Mouse (Mus musculus): ENCODE measurements around the gene Uba1.
A peak's percentile ranks its signal among the peaks of the same experiment; 100 is the strongest.

Uba1 gene

GRCm38 (mm10) chrX:20658026-20658652 is at the start of gene Uba1:
TSS of gene Uba1 (plus strand) at chrX:20658326.
- peak; percentile 57 to 68 for DNase-seq (ENCODE audit: low spot score in 2 of 2)

- no peak for DNase-seq (ENCODE audit: low spot score in 2 of 2)
These were observed 49.6 kb upstream of the Uba1 start for GRCm38 (mm10) chrX:20608500-20608899.

- peak in 1 of 2 experiments; percentile 43 for DNase-seq (ENCODE audit: low spot score in 2 of 2)
These were observed 41.3 kb upstream of the Uba1 start for GRCm38 (mm10) chrX:20616861-20617175.

- DNase-seq (ENCODE audit: low spot score in 2 of 2) = peak; percentile 53 to 82
These were observed 40.8 kb upstream of the Uba1 start, which contains the start of the genes Rbm10 and Ndufb11 for GRCm38 (mm10) chrX:20617176-20617902. TSS of gene Rbm10 (plus strand) at chrX:20617503. TSS of gene Ndufb11 (minus strand) at chrX:20617619.

- DNase-seq (ENCODE audit: low spot score in 2 of 2) = peak in 1 of 2 experiments; percentile 9
These were observed 40.2 kb upstream of the Uba1 start for GRCm38 (mm10) chrX:20617903-20618399.

- DNase-seq (ENCODE audit: low spot score in 2 of 2) = no peak
These were observed 20.0 kb upstream of the Uba1 start for GRCm38 (mm10) chrX:20638141-20638540.

- DNase-seq (ENCODE audit: low spot score in 2 of 2) = no peak
These were observed 13.3 kb upstream of the Uba1 start for GRCm38 (mm10) chrX:20644780-20645179.

GRCm38 (mm10) chrX:20657593-20657992 is 533 bp upstream of the Uba1 start:
- DNase-seq (ENCODE audit: low spot score in 2 of 2) = no peak

- no peak for DNase-seq (ENCODE audit: low spot score in 2 of 2)
These were observed 823 bp downstream of the Uba1 start for GRCm38 (mm10) chrX:20658891-20659406.

- DNase-seq (ENCODE audit: low spot score in 2 of 2) = no peak
These were observed 4.2 kb downstream of the Uba1 start for GRCm38 (mm10) chrX:20662317-20662715.

- peak; percentile 70 to 87 for DNase-seq (ENCODE audit: low spot score in 2 of 2)
These were observed 4.8 kb downstream of the Uba1 start for GRCm38 (mm10) chrX:20662716-20663443.

- no peak for DNase-seq (ENCODE audit: low spot score in 2 of 2)
These were observed 5.3 kb downstream of the Uba1 start for GRCm38 (mm10) chrX:20663444-20663790.

GRCm38 (mm10) chrX:20687519-20688067 is 29.5 kb downstream of the Uba1 start, which contains the start of gene Cdk16:
TSS of gene Cdk16 (plus strand) at chrX:20687954.
- DNase-seq (ENCODE audit: low spot score in 2 of 2) = peak; percentile 73 to 86

GRCm38 (mm10) chrX:20688068-20688547 is 30.0 kb downstream of the Uba1 start:
- DNase-seq (ENCODE audit: low spot score in 2 of 2) = peak; percentile 61 to 78

GRCm38 (mm10) chrX:20688615-20689014 is 30.5 kb downstream of the Uba1 start:
- peak; percentile 5 to 50 for DNase-seq (ENCODE audit: low spot score in 2 of 2)

- no peak for DNase-seq (ENCODE audit: low spot score in 2 of 2)
These were observed 33.4 kb downstream of the Uba1 start for GRCm38 (mm10) chrX:20691566-20691965.

GRCm38 (mm10) chrX:20692616-20693015 is 34.5 kb downstream of the Uba1 start:
- no peak for DNase-seq (ENCODE audit: low spot score in 2 of 2)

GRCm38 (mm10) chrX:20695842-20696241 is 37.7 kb downstream of the Uba1 start:
- no peak for DNase-seq (ENCODE audit: low spot score in 2 of 2)

GRCm38 (mm10) chrX:20703741-20704290 is 45.7 kb downstream of the Uba1 start, which contains the start of gene Usp11:
TSS of gene Usp11 (plus strand) at chrX:20703906.
- peak; percentile 12 to 14 for DNase-seq (ENCODE audit: low spot score in 2 of 2)

- peak; percentile 54 to 78 for DNase-seq (ENCODE audit: low spot score in 2 of 2)
These were observed 46.4 kb downstream of the Uba1 start for GRCm38 (mm10) chrX:20704295-20705082.

- DNase-seq (ENCODE audit: low spot score in 2 of 2) = no peak
These were observed 46.9 kb downstream of the Uba1 start for GRCm38 (mm10) chrX:20705083-20705402.

All from urinary bladder, postnatal 36 days (tissue).